Mouse (Mus musculus) stomach, embryonic 16.5 days (tissue): ENCODE results near the gene Nagk. TPM values are rescaled to one million over a fixed set of nuclear protein-coding genes. Genes with fewer than 3 reads are reported as not detected.

Experiments used
- ATAC-seq: fragments of 200-750 bp; cut with Nextera tagmentation; 2 replicates; pipeline ENCODE4 v1.8.0; 2017; ENCODE audit warnings: moderate number of reproducible peaks, moderate TSS enrichment; ENCODE audit not compliant: insufficient read depth, low FRiP score
- H3K27ac ChIP-seq: fragments of 300-500 bp; sonication (generic); 2 replicates; pipeline ENCODE4 v1.5.1; 2014; ENCODE audit warnings: low read length
- H3K27me3 ChIP-seq: fragments of 300-500 bp; sonication (generic); 2 replicates; pipeline ENCODE4 v1.6.1; 2014; ENCODE audit warnings: low read length, control low read depth, mixed read lengths; ENCODE audit not compliant: control insufficient read depth, insufficient read depth
- H3K36me3 ChIP-seq: fragments of 300-500 bp; sonication (generic); 2 replicates; pipeline ENCODE4 v1.6.1; 2014; ENCODE audit warnings: low read length; ENCODE audit not compliant: control insufficient read depth, insufficient read depth
- H3K4me1 ChIP-seq: fragments of 300-500 bp; sonication (generic); 2 replicates; pipeline ENCODE4 v1.6.1; 2014; ENCODE audit warnings: low read length, control low read depth, mixed read lengths; ENCODE audit not compliant: control insufficient read depth, insufficient read depth
- H3K4me2 ChIP-seq: fragments of 300-500 bp; sonication (generic); 2 replicates; pipeline ENCODE4 v1.6.1; 2014; ENCODE audit warnings: low read depth, low read length, mixed read lengths
- H3K4me3 ChIP-seq: fragments of 300-500 bp; sonication (generic); replicated peaks from 2 replicates; pipeline ENCODE4 v1.5.1; 2014; ENCODE audit warnings: mild to moderate bottlenecking, low read length
- H3K9ac ChIP-seq: fragments of 300-500 bp; sonication (generic); 2 replicates; pipeline ENCODE4 v1.6.1; 2014; ENCODE audit warnings: low read length
- H3K9me3 ChIP-seq: fragments of 300-500 bp; sonication (generic); replicated peaks from 2 replicates; pipeline ENCODE4 v1.6.1; 2016; ENCODE audit warnings: low read length, control low read depth; ENCODE audit not compliant: control insufficient read depth
- WGBS: fragments of 180-500 bp; shearing (Covaris S2); extraction: QIAGEN DNeasy Blood & Tissue Kit; methylation state at CpG from one replicate; pipeline ENCODE4 v1.1.7; 2014; 5-methylcytosine and 5-hydroxymethylcytosine counted together
- polyA plus RNA-seq: library from polyadenylated mRNA; unstranded; fragments of >200 nt; fragmentation: Nextera tagmentation; extraction: Ambion mirVana; gene quantifications from 2 replicates; pipeline ENCODE4 v1.2.1, GENCODE M21; 2015

The Nagk gene
- 75.6 and 77.9 TPM in 2 replicates for polyA plus RNA-seq

- Histone ChIP-seq H3K36me3 (no peaks in the 10 kb centered on the region), H3K27ac (peak within 1 kb of the TSS; percentile 97), H3K9ac (peak within 1 kb of the TSS; percentile 88), H3K4me1 (0 out of 2 replicates have a peak, but pooled peaks cover 4% of the 10 kb centered on the region), H3K27me3 (no peaks in the 10 kb centered on the region), H3K4me2 (peak within 1 kb of the TSS; percentile 88), H3K9me3 (no peaks in the 10 kb centered on the region), H3K4me3 (peak within 1 kb of the TSS; percentile 80)
- ATAC-seq: peak; percentile 95
- under 1% methylated on average over 43 of the region's 43 CpGs for WGBS
Observed at GRCm38 (mm10) chr6:83794760-83795296, at the start of gene Nagk. Gene Nagk, plus strand, starts transcription at chr6:83794982.

GRCm38 (mm10) chr6:83745466-83745865, 49.3 kb upstream of the Nagk start:
- Histone ChIP-seq H3K9me3 (peaks cover 6% of the 10 kb centered on the region), H3K4me1 (no peaks in the 10 kb centered on the region), H3K4me3 (no peak overlapping the region), H3K27ac (no peak overlapping the region), H3K27me3 (no peaks in the 10 kb centered on the region), H3K36me3 (no peaks in the 10 kb centered on the region), H3K4me2 (no peak overlapping the region), H3K9ac (no peak overlapping the region)
- 55% methylated on average over 2 of the region's 2 CpGs for WGBS
- no peak for ATAC-seq

- no peak overlapping the region for H3K9ac ChIP-seq
- no peak for ATAC-seq
- H3K4me1 ChIP-seq: no peaks in the 10 kb centered on the region
- 62% methylated on average over 3 of the region's 3 CpGs for WGBS
- H3K27ac ChIP-seq: no peak overlapping the region
- no peak overlapping the region for H3K4me2 ChIP-seq
- H3K4me3 ChIP-seq: no peak overlapping the region
- peaks cover 11% of the 10 kb centered on the region; the same call in 1 of the 2 replicates for H3K27me3 ChIP-seq
- H3K9me3 ChIP-seq: no peaks in the 10 kb centered on the region
- no peaks in the 10 kb centered on the region for H3K36me3 ChIP-seq
Observed at GRCm38 (mm10) chr6:83749286-83749685, 45.5 kb upstream of the Nagk start.

GRCm38 (mm10) chr6:83750171-83750684, 44.6 kb upstream of the Nagk start:
- WGBS: 9% methylated on average over 11 of the region's 11 CpGs
- Histone ChIP-seq H3K4me2 (no peak overlapping the region), H3K36me3 (no peaks in the 10 kb centered on the region), H3K27ac (no peak overlapping the region), H3K27me3 (peaks cover 11% of the 10 kb centered on the region; the same call in 1 of the 2 replicates), H3K9ac (peak overlapping the region; percentile 58), H3K4me1 (no peaks in the 10 kb centered on the region), H3K4me3 (no peak overlapping the region), H3K9me3 (no peaks in the 10 kb centered on the region)
- ATAC-seq: no peak

- Histone ChIP-seq H3K9ac (no peak overlapping the region), H3K27ac (no peak overlapping the region), H3K36me3 (no peaks in the 10 kb centered on the region), H3K9me3 (no peaks in the 10 kb centered on the region), H3K4me1 (peaks cover 5% of the 10 kb centered on the region; the same call in 1 of the 2 replicates), H3K4me2 (no peak overlapping the region), H3K27me3 (peaks cover 49% of the 10 kb centered on the region), H3K4me3 (no peak overlapping the region)
- 76% methylated on average over 9 of the region's 9 CpGs for WGBS
- ATAC-seq: no peak
Observed at GRCm38 (mm10) chr6:83756051-83756450, 38.7 kb upstream of the Nagk start.

- WGBS: 27% methylated on average over 6 of the region's 6 CpGs
- Histone ChIP-seq H3K9ac (peak within 1 kb of the TSS; percentile 20), H3K4me3 (peak within 1 kb of the TSS; percentile 35), H3K36me3 (no peaks in the 10 kb centered on the region), H3K9me3 (no peaks in the 10 kb centered on the region), H3K4me1 (peaks cover 15% of the 10 kb centered on the region), H3K27me3 (peaks cover 46% of the 10 kb centered on the region), H3K27ac (no peak within 1 kb of the TSS), H3K4me2 (peak within 1 kb of the TSS; percentile 75)
- ATAC-seq: no peak
Observed at GRCm38 (mm10) chr6:83762344-83762743, 32.4 kb upstream of the Nagk start, which contains the start of gene Ankrd53. Gene Ankrd53, plus strand, starts transcription at chr6:83762644.

GRCm38 (mm10) chr6:83762880-83763431, 31.8 kb upstream of the Nagk start:
- peaks cover 40% of the 10 kb centered on the region for H3K27me3 ChIP-seq
- WGBS: 4% methylated on average over 35 of the region's 35 CpGs
- peak overlapping the region; percentile 20 for H3K9ac ChIP-seq
- H3K9me3 ChIP-seq: no peaks in the 10 kb centered on the region
- peak overlapping the region; percentile 75 for H3K4me2 ChIP-seq
- H3K27ac ChIP-seq: no peak overlapping the region
- no peaks in the 10 kb centered on the region for H3K36me3 ChIP-seq
- ATAC-seq: peak; percentile 79
- peak overlapping the region; percentile 35 for H3K4me3 ChIP-seq
- H3K4me1 ChIP-seq: peaks cover 15% of the 10 kb centered on the region

GRCm38 (mm10) chr6:83766982-83767381, 27.8 kb upstream of the Nagk start:
- WGBS: 84% methylated on average over 3 of the region's 3 CpGs
- no peak overlapping the region for H3K9ac ChIP-seq
- peaks cover 10% of the 10 kb centered on the region for H3K4me1 ChIP-seq
- H3K36me3 ChIP-seq: peaks cover 8% of the 10 kb centered on the region; the same call in 1 of the 2 replicates
- peaks cover 9% of the 10 kb centered on the region for H3K27me3 ChIP-seq
- H3K9me3 ChIP-seq: no peaks in the 10 kb centered on the region
- no peak overlapping the region for H3K4me2 ChIP-seq
- H3K4me3 ChIP-seq: no peak overlapping the region
- no peak for ATAC-seq
- no peak overlapping the region for H3K27ac ChIP-seq

- no peak for ATAC-seq
- Histone ChIP-seq H3K27ac (no peak overlapping the region), H3K4me2 (no peak overlapping the region), H3K4me3 (no peak overlapping the region), H3K4me1 (no peaks in the 10 kb centered on the region), H3K36me3 (peaks cover 8% of the 10 kb centered on the region; the same call in 1 of the 2 replicates), H3K27me3 (no peaks in the 10 kb centered on the region), H3K9me3 (no peaks in the 10 kb centered on the region), H3K9ac (no peak overlapping the region)
- 75% methylated on average over 5 of the region's 5 CpGs for WGBS
Observed at GRCm38 (mm10) chr6:83768485-83768884, 26.3 kb upstream of the Nagk start.
